Mouse (Mus musculus): ENCODE data around the gene Cyth1. TPM values are rescaled to one million over a fixed set of nuclear protein-coding genes. Genes with fewer than 3 reads are reported as not detected.

The Cyth1 gene
- total and polyA plus RNA-seq, 3 experiments = 13.2 to 13.6 TPM; not detected in 1

- H3K4me3 ChIP-seq (ENCODE audit: control insufficient read depth in 1 of 2, insufficient read depth in 1 of 2, low read depth in 2 of 2, low read length in 2 of 2) = no peak overlapping the region
Observed at GRCm38 (mm10) chr11:118129812-118130211, 118.6 kb downstream of the Cyth1 start.

GRCm38 (mm10) chr11:118121592-118121991 is 126.8 kb downstream of the Cyth1 start:
- Histone ChIP-seq H3K9ac (ENCODE audit: control insufficient read depth, low read depth, low read length, poor library complexity, severe bottlenecking) (no peak overlapping the region), H3K27me3 (ENCODE audit: control insufficient read depth in 1 of 2, insufficient read depth in 2 of 2, low read length in 2 of 2) (no peaks in the 10 kb centered on the region), H3K9me3 (replicated peaks; ENCODE audit: insufficient read depth, low read length) (no peaks in the 10 kb centered on the region), H3K36me3 (ENCODE audit: control insufficient read depth in 1 of 2, insufficient read depth in 2 of 2, low read length in 2 of 2) (no peaks in the 10 kb centered on the region), H3K27ac (ENCODE audit: control insufficient read depth, low read depth, low read length) (no peak overlapping the region), H3K79me2 (ENCODE audit: control insufficient read depth, insufficient read depth, low read length, poor library complexity) (no peaks in the 10 kb centered on the region), H3K4me1 (ENCODE audit: control insufficient read depth in 1 of 2, insufficient read depth in 2 of 2, low read length in 2 of 2) (no peaks in the 10 kb centered on the region), H3K4me3 (ENCODE audit: control insufficient read depth in 1 of 2, insufficient read depth in 1 of 2, low read depth in 2 of 2, low read length in 2 of 2) (no peak overlapping the region)
- DNase-seq (ENCODE audit: low read depth, low spot score) = no peak
- TF ChIP-seq CHD2 (IDR thresholded peaks at IDR 0.05; ENCODE audit: low read length) (no peak), HCFC1 (IDR thresholded peaks at IDR 0.05; ENCODE audit: low read depth, low read length) (no peak), CTCF (IDR thresholded peaks at IDR 0.05 in 2 of 3, conservative IDR thresholded peaks at IDR 0.05 in 1 of 3; ENCODE audit: control insufficient read depth in 1 of 3, insufficient read depth in 1 of 3, low read depth in 2 of 3, low read length in 3 of 3, poor library complexity in 1 of 3, severe bottlenecking in 1 of 3) (no peak)

More at GRCm38 (mm10) chr11:118129812-118130211, 118.6 kb downstream of the Cyth1 start:
- no peak overlapping the region for H3K9ac ChIP-seq (ENCODE audit: control insufficient read depth, low read depth, low read length, poor library complexity, severe bottlenecking)
- H3K27me3 ChIP-seq (ENCODE audit: control insufficient read depth in 1 of 2, insufficient read depth in 2 of 2, low read length in 2 of 2) = no peaks in the 10 kb centered on the region
- H3K27ac ChIP-seq (ENCODE audit: control insufficient read depth, low read depth, low read length) = no peak overlapping the region
- no peaks in the 10 kb centered on the region for H3K36me3 ChIP-seq (ENCODE audit: control insufficient read depth in 1 of 2, insufficient read depth in 2 of 2, low read length in 2 of 2)
- H3K79me2 ChIP-seq (ENCODE audit: control insufficient read depth, insufficient read depth, low read length, poor library complexity) = no peaks in the 10 kb centered on the region
- H3K4me1 ChIP-seq (ENCODE audit: control insufficient read depth in 1 of 2, insufficient read depth in 2 of 2, low read length in 2 of 2) = 0 out of 4 replicates have a peak, but pooled peaks cover 0 to 3% of the 10 kb centered on the region in 2 experiments
- no peaks in the 10 kb centered on the region for H3K9me3 ChIP-seq (replicated peaks; ENCODE audit: insufficient read depth, low read length)
- TF ChIP-seq RAD21 (IDR thresholded peaks at IDR 0.05; ENCODE audit: low read depth, low read length) = no peak
- TF ChIP-seq USF2 (IDR thresholded peaks at IDR 0.05; ENCODE audit: borderline replicate concordance in 1 of 2, insufficient read depth in 1 of 2, low read depth in 1 of 2, low read length in 2 of 2) = no peak
- DNase-seq (ENCODE audit: low read depth, low spot score) = no peak

DNA sequence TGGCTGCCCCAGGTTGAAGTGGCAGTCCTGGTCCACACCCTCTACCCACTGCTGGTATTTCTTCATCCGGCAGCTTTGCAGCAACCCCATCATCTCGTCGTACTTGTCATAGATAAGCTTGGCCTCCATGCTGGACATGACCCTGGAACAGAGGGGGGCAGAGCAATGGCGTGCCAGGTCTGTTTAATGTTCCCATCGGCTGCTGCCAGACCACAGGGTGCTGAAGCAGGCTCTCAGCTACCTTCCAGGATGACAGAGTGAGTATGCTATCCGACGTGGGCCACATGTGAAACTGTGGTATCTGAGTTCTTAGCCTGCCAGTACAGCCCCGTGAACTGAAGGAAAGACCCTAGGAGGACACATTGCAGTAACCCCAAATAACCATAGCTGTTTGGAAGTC is 129.6 kb downstream of the Cyth1 start:
- Histone ChIP-seq H3K36me3 (ENCODE audit: control insufficient read depth in 1 of 2, insufficient read depth in 2 of 2, low read length in 2 of 2) (no peaks in the 10 kb centered on the region), H3K9ac (ENCODE audit: control insufficient read depth, low read depth, low read length, poor library complexity, severe bottlenecking) (no peak overlapping the region), H3K9me3 (replicated peaks; ENCODE audit: insufficient read depth, low read length) (no peaks in the 10 kb centered on the region), H3K4me3 (ENCODE audit: control insufficient read depth in 1 of 2, insufficient read depth in 1 of 2, low read depth in 2 of 2, low read length in 2 of 2) (no peak overlapping the region), H3K27ac (ENCODE audit: control insufficient read depth, low read depth, low read length) (no peak overlapping the region), H3K27me3 (ENCODE audit: control insufficient read depth in 1 of 2, insufficient read depth in 2 of 2, low read length in 2 of 2) (no peaks in the 10 kb centered on the region), H3K79me2 (ENCODE audit: control insufficient read depth, insufficient read depth, low read length, poor library complexity) (no peaks in the 10 kb centered on the region), H3K4me1 (ENCODE audit: control insufficient read depth in 1 of 2, insufficient read depth in 2 of 2, low read length in 2 of 2) (no peaks in the 10 kb centered on the region)
- DNase-seq (ENCODE audit: low read depth, low spot score) = no peak
- TF ChIP-seq SMC3 (IDR thresholded peaks at IDR 0.05; ENCODE audit: low read depth, low read length) = no peak

DNA sequence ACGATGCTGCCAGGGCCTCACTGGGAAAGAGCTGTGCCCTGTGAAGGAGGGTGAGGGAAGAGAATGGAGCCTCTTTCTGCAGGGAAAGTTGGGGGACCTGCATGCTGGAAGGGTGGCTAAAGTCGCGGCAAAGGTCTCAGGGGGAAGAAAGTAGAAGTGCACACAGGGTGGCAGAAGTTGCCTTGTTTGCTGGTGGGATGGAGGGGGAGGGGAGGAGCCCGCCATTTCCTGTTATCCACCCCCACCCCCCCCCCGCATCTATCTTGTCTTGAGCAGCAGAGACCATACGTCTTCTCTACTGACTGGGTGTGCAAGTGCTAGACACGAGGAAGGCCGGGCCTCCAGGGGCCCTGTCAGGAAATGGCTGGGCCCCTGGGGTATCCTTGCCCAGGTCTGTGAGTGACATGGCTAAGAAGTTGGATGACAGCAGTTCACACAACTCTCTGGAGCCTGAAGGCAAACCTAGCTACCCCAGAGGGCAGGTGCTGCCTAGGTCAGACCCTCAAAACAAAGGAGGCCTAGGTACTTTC is 133.7 kb downstream of the Cyth1 start:
- H3K9me3 ChIP-seq (replicated peaks; ENCODE audit: insufficient read depth, low read length) = no peaks in the 10 kb centered on the region
- no peaks in the 10 kb centered on the region for H3K79me2 ChIP-seq (ENCODE audit: control insufficient read depth, insufficient read depth, low read length, poor library complexity)
- TF ChIP-seq SIN3A (IDR thresholded peaks at IDR 0.05; ENCODE audit: low read length) (no peak), MXI1 (IDR thresholded peaks at IDR 0.05; ENCODE audit: low read depth, low read length) (no peak), NRF1 (IDR thresholded peaks at IDR 0.05; ENCODE audit: insufficient read depth, low read depth, low read length, poor library complexity, severe bottlenecking) (no peak), MAFK (IDR thresholded peaks at IDR 0.05; ENCODE audit: borderline replicate concordance, low read depth, low read length) (no peak), EP300 (IDR thresholded peaks at IDR 0.05; ENCODE audit: low read depth in 1 of 2, low read length in 2 of 2) (no peak), ZKSCAN1 (IDR thresholded peaks at IDR 0.05; ENCODE audit: low read depth, low read length) (no peak)
- no peaks in the 10 kb centered on the region for H3K4me1 ChIP-seq (ENCODE audit: control insufficient read depth in 1 of 2, insufficient read depth in 2 of 2, low read length in 2 of 2)
- H3K9ac ChIP-seq (ENCODE audit: control insufficient read depth, low read depth, low read length, poor library complexity, severe bottlenecking) = no peak overlapping the region
- H3K4me3 ChIP-seq (ENCODE audit: control insufficient read depth in 1 of 2, insufficient read depth in 1 of 2, low read depth in 2 of 2, low read length in 2 of 2) = no peak overlapping the region
- no peak overlapping the region for H3K27ac ChIP-seq (ENCODE audit: control insufficient read depth, low read depth, low read length)
- H3K27me3 ChIP-seq (ENCODE audit: control insufficient read depth in 1 of 2, insufficient read depth in 2 of 2, low read length in 2 of 2) = no peaks in the 10 kb centered on the region
- no peak for DNase-seq (ENCODE audit: low read depth, low spot score)
- H3K36me3 ChIP-seq (ENCODE audit: control insufficient read depth in 1 of 2, insufficient read depth in 2 of 2, low read length in 2 of 2) = no peaks in the 10 kb centered on the region

Measured in MEL (cell line).